Comparison of ENCODE assay signal across 8 mouse cellular contexts in the genomic region with DNA sequence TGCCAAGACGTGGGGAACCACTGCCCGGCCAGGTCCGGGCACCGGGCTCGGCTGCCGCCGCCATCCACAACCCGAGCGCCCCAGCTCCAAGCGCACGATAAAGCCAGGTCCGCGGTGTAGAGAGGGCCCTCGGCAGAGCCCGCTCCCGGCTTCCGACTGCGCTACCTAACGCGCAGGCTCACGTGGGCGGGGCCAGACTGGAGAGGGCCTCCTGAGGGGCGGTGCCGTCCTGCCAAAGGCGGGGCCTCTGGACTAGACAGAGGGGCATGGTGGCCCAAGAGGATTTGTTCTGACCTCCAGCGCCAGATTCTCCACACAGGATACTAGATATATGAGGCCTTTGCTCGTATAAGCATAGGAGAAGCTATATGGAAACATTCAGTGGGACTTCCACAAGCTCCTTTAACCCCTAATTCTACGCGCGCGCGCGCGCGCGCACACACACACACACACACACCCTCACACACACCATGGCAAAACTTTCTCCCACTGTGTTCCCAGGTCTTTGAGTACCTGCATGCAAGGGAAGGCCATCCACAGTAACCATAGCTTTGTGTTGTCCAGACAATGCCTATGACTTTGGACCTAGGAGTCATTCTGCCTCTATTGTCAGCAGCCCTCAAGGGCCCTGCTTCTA. TPM values are rescaled to one million over a fixed set of nuclear protein-coding genes. Genes with fewer than 3 reads are reported as not detected.
DNase-seq lines count a peak whose midpoint lies in the region; ATAC-seq lines count a peak whose summit lies in the region.

No protein-coding gene starts in this region.

- peak; percentile 80 for DNase-seq in MN1 (ENCODE audit: low spot score)
- peak; percentile 93 for DNase-seq in cerebellum, adult 8-10 months
- DNase-seq in hindbrain, embryonic 10.5 days (ENCODE audit: low spot score), result peak; percentile 89
- DNase-seq in layer of hippocampus, adult 9-11 months, result peak; percentile 93
- DNase-seq in ovary, adult 18-20 months (ENCODE audit: low spot score), result peak; percentile 85
- DNase-seq in thymus, postnatal 0 days (ENCODE audit: low spot score), result peak; percentile 86

- H3K4me2 ChIP-seq in lung, embryonic 16.5 days (ENCODE audit: low read depth, low read length), result peak overlapping the region; percentile 94

- peak overlapping the region; percentile 87 for H3K4me3 ChIP-seq in hindbrain, embryonic 10.5 days
- peak overlapping the region; percentile 92 for H3K4me3 ChIP-seq in lung, embryonic 16.5 days (ENCODE audit: low read length)

- H3K9ac ChIP-seq in lung, embryonic 16.5 days (ENCODE audit: low read length), result peak overlapping the region; percentile 96

- WGBS in hindbrain, embryonic 10.5 days, result 11% methylated on average over 36 of the region's 36 CpGs
- 13% methylated on average over 36 of the region's 36 CpGs for WGBS in lung, embryonic 16.5 days

- H3K27me3 ChIP-seq in hindbrain, embryonic 10.5 days (ENCODE audit: insufficient read depth, poor library complexity, severe bottlenecking), result peaks cover 9% of the 10 kb centered on the region; the same call in 1 of the 2 replicates
- no peaks in the 10 kb centered on the region for H3K27me3 ChIP-seq in lung, embryonic 16.5 days (ENCODE audit: control insufficient read depth, insufficient read depth, low read depth, low read length)

- H3K9me3 ChIP-seq in hindbrain, embryonic 10.5 days, result no peaks in the 10 kb centered on the region
- H3K9me3 ChIP-seq in lung, embryonic 16.5 days (ENCODE audit: control insufficient read depth, low read length), result no peaks in the 10 kb centered on the region

- ATAC-seq in frontal cortex, adult (ENCODE audit: low TSS enrichment), result peak; percentile 98
- ATAC-seq in lung, embryonic 16.5 days (ENCODE audit: low read depth), result peak; percentile 99

- peaks cover 29% of the 10 kb centered on the region for H3K4me1 ChIP-seq in hindbrain, embryonic 10.5 days (replicated peaks)
- peaks cover 7% of the 10 kb centered on the region for H3K4me1 ChIP-seq in lung, embryonic 16.5 days (replicated peaks; ENCODE audit: control insufficient read depth, insufficient read depth, low read length)

- H3K27ac ChIP-seq in hindbrain, embryonic 10.5 days, result peak overlapping the region; percentile 91
- H3K27ac ChIP-seq in lung, embryonic 16.5 days (ENCODE audit: low read length), result peak overlapping the region; percentile 25; the same call in 1 of the 2 replicates

- peaks cover 23% of the 10 kb centered on the region for H3K36me3 ChIP-seq in hindbrain, embryonic 10.5 days
- H3K36me3 ChIP-seq in lung, embryonic 16.5 days (ENCODE audit: control insufficient read depth, insufficient read depth, low read length), result peaks cover 9% of the 10 kb centered on the region

RNA-seq across cellular contexts. Expression of a gene that starts 0.6 kb away (rescaled TPM):
- 12.0 and 12.8 TPM in 2 replicates for polyA plus RNA-seq in hindbrain, embryonic 10.5 days (2016; fragmentation: Nextera tagmentation; extraction: Ambion mirVana)
- polyA plus RNA-seq in lung, embryonic 16.5 days (2015; fragmentation: Nextera tagmentation; extraction: Ambion mirVana), result 13.8 and 15.7 TPM in 2 replicates
- polyA plus RNA-seq in thymus, postnatal 0 days (2015; fragmentation: Nextera tagmentation; extraction: Ambion mirVana), result 5.4 and 6.2 TPM in 2 replicates

RNA-seq across cellular contexts. Expression of a gene that starts 8.7 kb away (rescaled TPM):
- 11.1 and 15.1 TPM in 2 replicates for polyA plus RNA-seq in hindbrain, embryonic 10.5 days (2016; fragmentation: Nextera tagmentation; extraction: Ambion mirVana)
- polyA plus RNA-seq in lung, embryonic 16.5 days (2015; fragmentation: Nextera tagmentation; extraction: Ambion mirVana), result 11.0 and 12.7 TPM in 2 replicates
- polyA plus RNA-seq in thymus, postnatal 0 days (2015; fragmentation: Nextera tagmentation; extraction: Ambion mirVana), result 5.0 and 6.6 TPM in 2 replicates

RNA-seq across cellular contexts. Expression of a gene that starts 14.6 kb away (rescaled TPM):
- 0.57 and 0.99 TPM in 2 replicates for polyA plus RNA-seq in hindbrain, embryonic 10.5 days (2016; fragmentation: Nextera tagmentation; extraction: Ambion mirVana)
- 0.51 and 0.75 TPM in 2 replicates for polyA plus RNA-seq in lung, embryonic 16.5 days (2015; fragmentation: Nextera tagmentation; extraction: Ambion mirVana)
- 0.14 and 0.20 TPM in 2 replicates for polyA plus RNA-seq in thymus, postnatal 0 days (2015; fragmentation: Nextera tagmentation; extraction: Ambion mirVana)

RNA-seq across cellular contexts. Expression of a gene that starts 31.2 kb away (rescaled TPM):
- polyA plus RNA-seq in hindbrain, embryonic 10.5 days (2016; fragmentation: Nextera tagmentation; extraction: Ambion mirVana), result 17.3 and 19.2 TPM in 2 replicates
- polyA plus RNA-seq in lung, embryonic 16.5 days (2015; fragmentation: Nextera tagmentation; extraction: Ambion mirVana), result 30.0 and 30.8 TPM in 2 replicates
- polyA plus RNA-seq in thymus, postnatal 0 days (2015; fragmentation: Nextera tagmentation; extraction: Ambion mirVana), result 25.2 and 28.3 TPM in 2 replicates

RNA-seq across cellular contexts. Expression of a gene that starts 31.2 kb away (rescaled TPM):
- polyA plus RNA-seq in hindbrain, embryonic 10.5 days (2016; fragmentation: Nextera tagmentation; extraction: Ambion mirVana), result 58.0 and 60.9 TPM in 2 replicates
- polyA plus RNA-seq in lung, embryonic 16.5 days (2015; fragmentation: Nextera tagmentation; extraction: Ambion mirVana), result 51.7 and 57.1 TPM in 2 replicates
- 44.6 and 50.1 TPM in 2 replicates for polyA plus RNA-seq in thymus, postnatal 0 days (2015; fragmentation: Nextera tagmentation; extraction: Ambion mirVana)

Comparison
In these comparisons a context has a peak if more than half of its experiments do, and no peak if none do; other contexts are left out.
1. Peak in every context shown above with its lines: DNase-seq, ATAC-seq, H3K4me3 ChIP-seq and H3K27ac ChIP-seq.